In the genomic region with DNA sequence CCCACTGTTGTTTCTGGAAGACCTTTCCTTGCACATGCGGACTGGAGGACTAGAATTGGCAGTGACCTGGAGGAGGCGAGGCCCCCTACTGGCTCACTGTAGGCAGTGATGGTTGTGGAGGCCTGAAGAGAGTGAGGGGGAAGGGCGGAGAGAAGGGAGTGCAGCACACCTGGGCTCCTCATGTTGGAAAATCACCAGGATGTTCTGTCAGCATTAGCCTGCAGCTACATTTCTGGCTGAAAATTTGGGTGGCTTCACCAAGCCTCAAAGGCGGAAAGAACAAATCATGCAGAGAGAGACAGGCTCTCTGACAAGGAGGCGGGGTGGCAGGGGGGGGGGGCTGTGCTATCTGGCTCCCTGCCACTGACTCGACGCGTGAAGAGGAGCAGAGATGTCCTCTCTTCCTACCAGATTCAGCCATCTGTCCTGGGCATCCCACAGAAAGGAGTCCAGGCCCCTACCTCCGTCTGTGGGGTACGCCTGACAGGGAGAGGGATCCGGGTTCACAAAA, we compare ENCODE assay signal across 8 mouse cellular contexts.
DNase-seq lines count a peak whose midpoint lies in the region; ATAC-seq and TF ChIP-seq lines count a peak whose summit lies in the region.

No protein-coding gene starts in this region.

- ATAC-seq in forebrain, embryonic 12.5 days (ENCODE audit: low FRiP score), result peak; percentile 51; the same call in 1 of the 2 replicates
- ATAC-seq in forebrain, embryonic 11.5 days (replicated peaks; ENCODE audit: low FRiP score), result no peak
- 0 out of 2 replicates have a peak, but pooled peaks have one; percentile 22 for ATAC-seq in midbrain, embryonic 14.5 days (ENCODE audit: low FRiP score, low TSS enrichment)
- no peak for ATAC-seq in midbrain, embryonic 11.5 days (ENCODE audit: low FRiP score)
- no peak for ATAC-seq in liver, postnatal 0 days

- H3K9ac ChIP-seq in forebrain, embryonic 12.5 days, result no peak overlapping the region
- H3K9ac ChIP-seq in forebrain, embryonic 11.5 days (ENCODE audit: low read length), result no peak overlapping the region
- no peak overlapping the region for H3K9ac ChIP-seq in midbrain, embryonic 14.5 days (replicated peaks; ENCODE audit: low read length)
- H3K9ac ChIP-seq in midbrain, embryonic 11.5 days (ENCODE audit: low read length), result no peak overlapping the region
- H3K9ac ChIP-seq in liver, postnatal 0 days (replicated peaks), result no peak overlapping the region

- H3K36me3 ChIP-seq in forebrain, embryonic 12.5 days (replicated peaks), result no peaks in the 10 kb centered on the region
- no peaks in the 10 kb centered on the region for H3K36me3 ChIP-seq in forebrain, embryonic 11.5 days (ENCODE audit: control insufficient read depth, insufficient read depth, low read length)
- H3K36me3 ChIP-seq in midbrain, embryonic 14.5 days (ENCODE audit: control insufficient read depth, insufficient read depth, low read length), result no peaks in the 10 kb centered on the region
- H3K36me3 ChIP-seq in midbrain, embryonic 11.5 days (ENCODE audit: control insufficient read depth, insufficient read depth, low read length), result no peaks in the 10 kb centered on the region
- H3K36me3 ChIP-seq in liver, postnatal 0 days (replicated peaks; ENCODE audit: insufficient read depth, low read length), result no peaks in the 10 kb centered on the region

- DNase-seq in forebrain, embryonic 11.5 days (ENCODE audit: low spot score), result no peak
- peak; percentile 14 for DNase-seq in midbrain, embryonic 14.5 days
- no peak for DNase-seq in midbrain, embryonic 11.5 days (ENCODE audit: low spot score, missing footprints)
- no peak for DNase-seq in liver, postnatal 0 days
- no peak for DNase-seq in gastrocnemius, postnatal 4 days (ENCODE audit: low spot score in 2 of 2)
- DNase-seq in adrenal gland, adult 2 months, result no peak

- 59% methylated on average over 11 of the region's 11 CpGs for WGBS in forebrain, embryonic 12.5 days
- WGBS in forebrain, embryonic 11.5 days, result 58% methylated on average over 11 of the region's 11 CpGs
- 48% methylated on average over 11 of the region's 11 CpGs for WGBS in midbrain, embryonic 14.5 days
- 60% methylated on average over 11 of the region's 11 CpGs for WGBS in midbrain, embryonic 11.5 days
- WGBS in liver, postnatal 0 days (ENCODE audit: insufficient replicate concordance), result 53% methylated on average over 11 of the region's 11 CpGs

- no peak for TF ChIP-seq POLR2A in embryonic fibroblast, embryonic 13.5 days (IDR thresholded peaks at IDR 0.05; ENCODE audit: low read depth, low read length)

- H3K27me3 ChIP-seq in forebrain, embryonic 12.5 days, result no peaks in the 10 kb centered on the region
- H3K27me3 ChIP-seq in forebrain, embryonic 11.5 days (ENCODE audit: control insufficient read depth, insufficient read depth, low read length), result no peaks in the 10 kb centered on the region
- no peaks in the 10 kb centered on the region for H3K27me3 ChIP-seq in midbrain, embryonic 14.5 days (ENCODE audit: control insufficient read depth, insufficient read depth, low read length)
- H3K27me3 ChIP-seq in midbrain, embryonic 11.5 days (ENCODE audit: control insufficient read depth, insufficient read depth, low read length), result no peaks in the 10 kb centered on the region
- no peaks in the 10 kb centered on the region for H3K27me3 ChIP-seq in liver, postnatal 0 days (ENCODE audit: insufficient read depth, low read length)

- H3K4me3 ChIP-seq in forebrain, embryonic 12.5 days (replicated peaks), result no peak overlapping the region
- H3K4me3 ChIP-seq in forebrain, embryonic 11.5 days (ENCODE audit: low read depth, low read length), result no peak overlapping the region
- no peak overlapping the region for H3K4me3 ChIP-seq in midbrain, embryonic 14.5 days (replicated peaks; ENCODE audit: low read depth, low read length)
- no peak overlapping the region for H3K4me3 ChIP-seq in midbrain, embryonic 11.5 days (ENCODE audit: low read depth, low read length)
- H3K4me3 ChIP-seq in embryonic fibroblast, embryonic 13.5 days (ENCODE audit: insufficient read depth, low read length), result no peak overlapping the region
- no peak overlapping the region for H3K4me3 ChIP-seq in liver, postnatal 0 days (ENCODE audit: low read depth, low read length)

- TF ChIP-seq CTCF in embryonic fibroblast, embryonic 13.5 days (IDR thresholded peaks at IDR 0.05; ENCODE audit: borderline replicate concordance, insufficient read depth, low read length), result peak; percentile 21; the same call in 1 of the 2 replicates
- peak; percentile 38 for TF ChIP-seq CTCF in liver, postnatal 0 days (IDR thresholded peaks at IDR 0.05; ENCODE audit: low read depth)

- no peak overlapping the region for H3K4me2 ChIP-seq in forebrain, embryonic 12.5 days
- no peak overlapping the region for H3K4me2 ChIP-seq in forebrain, embryonic 11.5 days (ENCODE audit: low read depth, low read length, severe bottlenecking)
- no peak overlapping the region for H3K4me2 ChIP-seq in midbrain, embryonic 14.5 days (ENCODE audit: low read length)
- no peak overlapping the region for H3K4me2 ChIP-seq in midbrain, embryonic 11.5 days
- no peak overlapping the region for H3K4me2 ChIP-seq in liver, postnatal 0 days (ENCODE audit: low read depth, low read length)

- peaks cover 3% of the 10 kb centered on the region; the same call in 1 of the 2 replicates for H3K4me1 ChIP-seq in forebrain, embryonic 12.5 days
- no peaks in the 10 kb centered on the region for H3K4me1 ChIP-seq in forebrain, embryonic 11.5 days (replicated peaks; ENCODE audit: control insufficient read depth, insufficient read depth, low read length)
- H3K4me1 ChIP-seq in midbrain, embryonic 14.5 days (ENCODE audit: control insufficient read depth, insufficient read depth, low read length), result no peaks in the 10 kb centered on the region
- H3K4me1 ChIP-seq in midbrain, embryonic 11.5 days (ENCODE audit: control insufficient read depth, insufficient read depth, low read length), result peaks cover 2% of the 10 kb centered on the region; the same call in 1 of the 2 replicates
- no peaks in the 10 kb centered on the region for H3K4me1 ChIP-seq in embryonic fibroblast, embryonic 13.5 days (ENCODE audit: control insufficient read depth, insufficient read depth, low read length)
- H3K4me1 ChIP-seq in liver, postnatal 0 days (ENCODE audit: insufficient read depth), result no peaks in the 10 kb centered on the region

- H3K27ac ChIP-seq in forebrain, embryonic 12.5 days, result no peak overlapping the region
- H3K27ac ChIP-seq in forebrain, embryonic 11.5 days (ENCODE audit: low read depth, low read length), result no peak overlapping the region
- no peak overlapping the region for H3K27ac ChIP-seq in midbrain, embryonic 14.5 days (replicated peaks; ENCODE audit: low read depth, low read length)
- no peak overlapping the region for H3K27ac ChIP-seq in midbrain, embryonic 11.5 days (ENCODE audit: low read depth, low read length)
- no peak overlapping the region for H3K27ac ChIP-seq in embryonic fibroblast, embryonic 13.5 days (ENCODE audit: insufficient read depth, low read length)
- no peak overlapping the region for H3K27ac ChIP-seq in liver, postnatal 0 days (ENCODE audit: low read depth)

- H3K9me3 ChIP-seq in forebrain, embryonic 12.5 days, result no peaks in the 10 kb centered on the region
- no peaks in the 10 kb centered on the region for H3K9me3 ChIP-seq in forebrain, embryonic 11.5 days (ENCODE audit: control insufficient read depth, low read length)
- no peaks in the 10 kb centered on the region for H3K9me3 ChIP-seq in midbrain, embryonic 14.5 days (ENCODE audit: control insufficient read depth, low read length)
- no peaks in the 10 kb centered on the region for H3K9me3 ChIP-seq in midbrain, embryonic 11.5 days (ENCODE audit: control insufficient read depth, low read length)
- no peaks in the 10 kb centered on the region for H3K9me3 ChIP-seq in liver, postnatal 0 days (ENCODE audit: low read length)

- no peak for TF ChIP-seq EP300 in liver, postnatal 0 days (IDR thresholded peaks at IDR 0.05; ENCODE audit: low read depth)

Comparison
In these comparisons a context has a peak if more than half of its experiments do, and no peak if none do; other contexts are left out.
1. ATAC-seq: peak in forebrain, embryonic 12.5 days (single experiment) and midbrain, embryonic 14.5 days (single experiment); none in forebrain, embryonic 11.5 days (single experiment), midbrain, embryonic 11.5 days (single experiment) and liver, postnatal 0 days (single experiment).